Mouse (Mus musculus): Measurements from ENCODE around the gene Yap1. TPM values are rescaled to one million over a fixed set of nuclear protein-coding genes. Genes with fewer than 3 reads are reported as not detected.

The Yap1 gene
- 10 to 100 TPM; 63.6 to 70.5 TPM for total RNA-seq (2021)

DNA sequence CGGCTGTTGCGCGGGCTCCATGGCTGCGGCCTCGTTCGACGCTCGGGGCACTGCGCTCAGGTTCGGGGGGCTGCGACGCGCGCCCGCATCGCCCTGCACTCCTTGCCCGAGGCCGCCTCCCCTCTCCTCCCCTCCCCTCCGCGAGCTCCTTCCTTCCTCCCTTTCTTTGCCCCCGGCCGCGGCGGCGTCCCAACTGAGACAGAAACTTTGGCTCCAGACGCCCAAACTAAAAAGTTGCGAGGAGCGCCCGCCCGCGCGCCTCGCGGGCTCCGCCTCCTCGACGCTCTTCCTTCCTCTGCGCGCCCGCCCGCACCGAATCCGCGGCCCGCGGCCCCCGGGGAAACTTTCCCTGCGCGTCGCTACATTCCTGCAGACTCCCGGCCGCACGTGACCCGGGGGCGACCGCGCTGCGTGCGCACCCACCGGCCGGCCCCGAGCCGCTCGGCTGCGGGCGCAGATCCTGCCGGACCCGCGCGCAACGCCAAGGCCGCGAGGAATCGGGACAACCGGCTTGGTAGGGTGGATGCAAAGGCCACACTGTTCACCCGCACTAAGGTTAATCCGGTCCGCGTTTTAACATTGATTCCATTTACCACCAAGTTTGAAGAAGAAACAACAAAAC, at the start of gene Yap1:
Yap1 (minus strand) TSS at position 227 of the 622 bp plus-strand sequence.
- intact Hi-C loops (cut with DNase I), result loop anchor here (1.0 to 10.0 kb wide), 7 partner anchors 38 to 822 kb away; partner anchors contain the start of genes Birc2, Cep126, Cfap300 and Dcun1d5
- peak; percentile 95 to 96 for DNase-seq

DNA sequence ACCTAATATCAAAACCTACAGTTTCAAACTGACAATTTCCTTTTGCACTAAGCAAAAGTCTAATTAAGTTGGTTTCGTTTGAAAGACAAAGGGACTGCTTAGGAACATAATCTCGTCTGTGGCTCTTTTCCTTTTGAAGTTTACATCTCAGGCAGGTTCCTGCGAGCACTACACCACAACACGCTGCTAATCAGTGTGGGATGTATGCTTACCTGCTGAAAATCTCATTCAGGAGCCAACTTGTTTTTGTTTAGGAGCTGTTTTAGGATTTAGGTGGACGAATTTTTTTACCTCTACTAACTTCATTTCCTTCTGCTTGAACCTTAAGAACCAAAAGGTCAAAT, 38.6 kb upstream of the Yap1 start:
- intact Hi-C loops (cut with DNase I), result loop anchor here (5.0 kb wide), 1 partner anchor 89 kb away; the partner anchor contains the start of gene Cep126
- DNase-seq, result no peak

GRCm38 (mm10) chr9:8042338-8043043, 38.1 kb upstream of the Yap1 start, which contains the start of gene Cfap300:
Cfap300 (minus strand) TSS chr9:8042823.
- peak; percentile 97 to 98 for DNase-seq
- intact Hi-C loops (cut with DNase I), result loop anchor here (1.0 to 5.0 kb wide), 2 partner anchors 38 to 90 kb away; partner anchors contain the start of genes Cep126 and Yap1

DNA sequence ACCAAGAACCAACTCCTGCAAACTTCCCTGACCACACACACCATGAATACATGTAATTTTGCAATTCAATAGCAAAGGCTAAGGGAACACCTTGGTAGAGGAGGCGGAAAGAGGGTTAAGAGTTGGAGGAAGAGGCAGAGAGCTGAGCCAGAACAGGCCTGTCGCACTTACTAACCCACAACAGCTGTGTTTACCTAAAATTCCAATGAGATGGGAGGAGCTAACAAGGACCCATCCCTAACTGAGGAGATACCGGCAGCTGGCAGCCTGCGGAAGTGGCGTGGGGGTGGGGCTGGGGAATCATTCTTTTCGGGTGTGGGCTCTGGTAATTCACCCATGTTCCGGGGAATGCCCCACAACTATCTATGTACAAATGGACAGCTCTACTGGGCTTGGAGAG, 31.1 kb upstream of the Yap1 start:
- intact Hi-C loops (cut with DNase I), result no loop called here
- DNase-seq, result no peak

DNA sequence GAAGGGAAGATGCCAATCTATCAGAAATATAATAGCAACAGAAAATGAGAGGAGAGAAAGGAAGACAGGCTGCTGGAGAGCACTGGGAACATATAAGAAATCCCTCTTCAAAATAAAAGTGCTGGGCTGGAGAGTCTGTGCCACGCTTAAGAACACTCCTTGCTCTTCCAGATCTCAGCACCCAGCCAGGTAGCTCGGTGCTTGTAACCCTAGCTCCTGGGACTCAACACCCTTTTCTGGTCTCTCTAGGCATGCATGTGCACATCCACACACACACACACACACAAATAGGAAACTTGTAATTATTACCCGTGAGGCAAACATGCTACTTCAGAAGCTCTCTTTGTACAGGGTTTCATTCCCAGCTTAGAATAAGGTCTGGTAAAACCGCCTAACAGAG, 30.7 kb upstream of the Yap1 start:
- intact Hi-C loops (cut with DNase I), result no loop called here
- DNase-seq, result no peak

DNA sequence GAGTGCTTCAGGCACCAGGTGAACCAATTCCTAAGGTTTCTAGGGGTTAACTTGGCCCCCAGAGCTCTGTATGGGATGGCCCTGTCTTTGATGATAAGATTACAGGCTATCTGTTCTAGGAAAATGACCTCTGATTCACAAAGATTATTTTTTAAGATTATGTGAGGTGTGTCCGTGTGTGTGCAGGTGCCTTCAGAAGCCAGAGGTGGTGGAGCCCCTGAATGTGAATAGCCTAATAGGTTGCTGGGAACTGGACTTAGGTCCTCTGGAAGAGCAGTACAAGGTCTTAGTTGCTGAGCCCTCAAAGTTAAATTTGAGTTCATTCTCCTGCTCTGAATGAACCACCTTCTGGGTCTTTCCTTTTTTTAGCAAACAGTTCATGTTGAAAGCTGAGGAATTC, 29.7 kb upstream of the Yap1 start:
- DNase-seq, result no peak
- intact Hi-C loops (cut with DNase I), result no loop called here

GRCm38 (mm10) chr9:8032847-8033246, 28.5 kb upstream of the Yap1 start:
- DNase-seq, result no peak
- intact Hi-C loops (cut with DNase I), result no loop called here

GRCm38 (mm10) chr9:8018609-8019008, 14.2 kb upstream of the Yap1 start:
- no peak for DNase-seq
- intact Hi-C loops (cut with DNase I), result no loop called here

DNA sequence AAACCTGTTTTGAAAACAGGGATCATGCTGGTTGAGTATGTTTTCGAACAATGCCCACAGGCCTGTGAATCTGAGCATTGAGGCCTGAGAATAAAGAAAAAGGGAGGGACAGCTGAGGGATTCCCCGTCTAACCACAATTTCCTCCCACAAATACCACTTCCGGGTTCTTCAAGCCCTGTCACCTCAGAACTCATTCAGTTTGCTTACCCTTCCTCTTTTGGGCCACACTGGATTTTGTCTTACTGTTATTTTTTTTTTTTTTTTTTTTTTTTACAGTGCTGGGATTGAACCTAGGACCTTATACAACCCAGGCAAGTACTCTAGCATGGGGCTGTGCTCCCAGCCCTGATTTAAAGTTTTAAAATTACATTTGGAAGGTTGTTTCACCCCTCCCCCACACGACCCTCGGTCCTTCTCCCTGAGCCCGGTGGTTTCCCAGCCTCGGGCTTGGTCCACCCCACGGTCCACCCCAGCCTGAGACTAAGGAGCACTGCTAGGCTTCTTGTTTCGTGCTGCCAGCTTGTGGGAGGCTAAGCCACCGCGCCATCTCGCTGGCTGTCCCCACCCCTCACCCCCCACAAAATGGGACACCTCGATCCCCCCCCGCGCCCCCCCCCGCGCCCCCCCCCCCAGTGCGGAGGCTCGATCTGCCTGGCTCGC, 13.0 kb upstream of the Yap1 start:
- peak in 1 of 2 experiments; percentile 22 for DNase-seq
- intact Hi-C loops (cut with DNase I), result no loop called here

- intact Hi-C loops (cut with DNase I), result loop anchor here (1.0 to 10.0 kb wide), 8 partner anchors 25 to 821 kb away; partner anchors contain the start of genes Birc2, Cep126, Cfap300 and Dcun1d5
- peak; percentile 79 to 81 for DNase-seq
Observed at GRCm38 (mm10) chr9:8003301-8004271, 810 bp downstream of the Yap1 start.

DNA sequence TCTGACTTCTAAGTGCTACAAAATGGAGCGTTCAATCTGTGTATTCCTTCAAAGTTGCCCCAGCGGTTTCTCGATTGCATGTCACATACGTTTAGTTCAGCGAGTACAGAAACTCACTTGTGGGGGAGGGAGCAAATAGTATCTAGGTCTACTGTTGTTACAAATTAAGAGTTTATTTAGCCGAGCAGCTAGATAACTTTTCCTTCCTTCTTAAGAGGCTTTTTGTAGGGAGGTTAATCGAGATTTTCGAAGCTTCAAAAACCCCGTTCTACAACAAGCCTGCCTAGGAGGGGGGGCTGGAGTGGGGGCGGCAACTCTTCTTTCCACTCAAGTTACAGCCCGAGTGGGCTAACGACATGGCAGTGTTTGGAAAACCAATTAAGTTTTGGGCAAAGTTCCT, 1.6 kb downstream of the Yap1 start:
- intact Hi-C loops (cut with DNase I), result loop anchor here (2.0 to 10.0 kb wide), 7 partner anchors 24 to 821 kb away; partner anchors contain the start of genes Birc2, Cep126, Dcun1d5 and Dync2h1
- DNase-seq, result no peak

GRCm38 (mm10) chr9:8001352-8001751, 3.0 kb downstream of the Yap1 start:
- intact Hi-C loops (cut with DNase I), result loop anchor here (5.0 to 10.0 kb wide), 6 partner anchors 39 to 819 kb away; partner anchors contain the start of genes Birc2, Cep126, Dcun1d5 and Dync2h1
- DNase-seq, result no peak

DNA sequence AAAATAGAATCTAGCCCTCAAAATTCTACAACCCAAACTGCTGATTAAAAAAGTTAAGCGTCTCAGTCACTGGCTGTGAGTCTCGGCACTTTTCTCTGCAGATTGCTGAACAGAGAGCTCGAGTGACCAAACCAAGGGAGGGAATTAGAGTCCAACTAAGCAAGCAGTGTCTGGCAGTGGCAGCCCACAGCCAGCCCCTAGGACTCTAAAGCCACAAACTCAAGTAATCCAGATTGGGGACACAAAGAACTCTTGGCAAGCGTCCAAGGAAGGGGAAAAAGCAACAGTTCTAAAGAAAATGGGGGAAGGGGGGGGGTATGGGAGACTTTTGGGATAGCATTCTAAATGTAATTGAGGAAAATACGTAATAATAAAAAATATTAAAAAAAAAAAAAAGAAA, 10.1 kb downstream of the Yap1 start:
- intact Hi-C loops (cut with DNase I), result no loop called here
- DNase-seq, result no peak

- DNase-seq, result peak in 1 of 2 experiments; percentile 43
- intact Hi-C loops (cut with DNase I), result no loop called here
Observed at GRCm38 (mm10) chr9:7992651-7993050, 11.7 kb downstream of the Yap1 start.

DNA sequence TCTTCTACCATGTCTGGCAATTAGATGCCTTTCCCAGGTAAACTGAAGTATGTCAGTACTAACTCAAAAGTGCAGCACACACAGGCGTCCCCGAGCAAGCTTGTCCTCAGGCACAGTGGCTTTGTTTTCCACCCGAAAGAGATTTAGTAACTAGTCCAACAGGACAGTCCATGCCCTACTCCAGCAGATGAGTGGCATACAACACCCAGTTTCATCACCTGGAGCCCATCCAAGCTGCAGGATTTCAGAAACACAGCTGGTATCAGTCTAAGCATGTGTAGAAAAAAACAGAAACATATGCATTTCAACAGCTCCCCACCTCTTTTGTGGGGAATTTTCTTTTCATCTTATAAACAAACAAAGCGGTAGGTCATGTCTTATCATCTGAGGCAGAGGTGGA, 13.5 kb downstream of the Yap1 start:
- DNase-seq, result no peak

GRCm38 (mm10) chr9:7987119-7987518, 17.3 kb downstream of the Yap1 start:
- no peak for DNase-seq
- intact Hi-C loops (cut with DNase I), result no loop called here

More for the DNA sequence above, 13.5 kb downstream of the Yap1 start:
- intact Hi-C loops (cut with DNase I), result no loop called here

DNA sequence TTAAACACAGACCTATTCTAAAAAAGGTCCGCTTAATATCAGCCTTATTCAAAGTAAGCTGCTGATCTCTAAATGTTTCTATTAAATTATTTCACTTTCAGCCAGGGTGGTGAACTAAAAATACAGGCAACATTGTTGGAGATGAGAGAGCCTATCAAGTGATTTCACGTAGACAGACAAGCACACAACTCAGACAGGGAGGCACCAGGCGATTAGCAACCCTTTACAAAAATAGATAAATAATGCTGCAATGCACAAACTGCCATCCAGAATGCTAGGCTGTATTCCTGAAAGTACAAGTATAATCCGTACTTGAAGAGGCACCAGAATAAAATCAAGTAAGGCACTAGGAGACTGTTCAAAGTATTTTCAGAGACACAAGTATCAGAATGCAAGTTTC, 20.1 kb downstream of the Yap1 start:
- intact Hi-C loops (cut with DNase I), result no loop called here
- DNase-seq, result peak in 1 of 2 experiments; percentile 24

GRCm38 (mm10) chr9:7983665-7984064, 20.7 kb downstream of the Yap1 start:
- DNase-seq, result peak; percentile 36 to 45
- intact Hi-C loops (cut with DNase I), result no loop called here

DNA sequence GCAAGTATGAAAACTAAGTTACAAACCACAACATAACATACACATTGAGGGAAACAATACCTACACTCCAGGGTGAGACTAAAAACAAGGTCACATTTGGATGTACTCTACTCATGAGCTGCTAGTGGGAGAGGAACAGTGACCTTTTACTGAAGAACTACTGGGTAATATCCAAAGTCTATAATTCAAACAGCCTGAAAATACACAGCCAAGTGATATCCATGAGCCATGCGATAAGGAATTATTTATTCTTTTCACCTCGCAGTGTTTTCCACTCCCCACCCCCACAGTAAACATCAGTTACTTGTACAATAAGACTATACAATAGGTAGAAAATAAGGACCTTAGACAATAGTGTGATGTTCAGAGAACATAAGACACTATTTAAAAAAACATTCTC, 24.2 kb downstream of the Yap1 start:
- intact Hi-C loops (cut with DNase I), result no loop called here
- DNase-seq, result no peak
